Mouse (Mus musculus) layer of hippocampus, adult 11-12 months (tissue): ENCODE data around the gene Vmn1r188.
A peak's percentile ranks its signal among the peaks of the same experiment; 100 is the strongest.
"Not testable (repeated sequence)": the region's sequence is repeated elsewhere in the genome, so short reads cannot be mapped to it uniquely, and the experiment has no call there.

Experiments
- DNase-seq: peaks from one replicate; pipeline ENCODE4 v3.0.0; 2022; ENCODE audit warnings: low spot score

Vmn1r188 gene

GRCm38 (mm10) chr13:22084140-22084539, at the start of gene Vmn1r188:
Gene Vmn1r188 (plus strand): TSS chr13:22084440.
- DNase-seq = not testable (repeated sequence)

GRCm38 (mm10) chr13:22034443-22035266, 49.6 kb upstream of the Vmn1r188 start:
- no peak for DNase-seq

GRCm38 (mm10) chr13:22035267-22036148, 48.7 kb upstream of the Vmn1r188 start, which contains the start of the genes Hist1h2ah and Hist1h2bk:
Gene Hist1h2ah (minus strand): TSS chr13:22035568.
Gene Hist1h2bk (plus strand): TSS chr13:22035870.
- DNase-seq = peak; percentile 88

- no peak for DNase-seq
Measured at GRCm38 (mm10) chr13:22036149-22036956, 47.9 kb upstream of the Vmn1r188 start.

- no peak for DNase-seq
Measured at GRCm38 (mm10) chr13:22036986-22037385, 47.3 kb upstream of the Vmn1r188 start.

- DNase-seq = no peak
Measured at GRCm38 (mm10) chr13:22037415-22037814, 46.8 kb upstream of the Vmn1r188 start.

GRCm38 (mm10) chr13:22039364-22039763, 44.9 kb upstream of the Vmn1r188 start:
- no peak for DNase-seq

GRCm38 (mm10) chr13:22039951-22040463, 44.2 kb upstream of the Vmn1r188 start:
- DNase-seq = no peak

GRCm38 (mm10) chr13:22040464-22041141, 43.6 kb upstream of the Vmn1r188 start:
- no peak for DNase-seq

- DNase-seq = peak; percentile 97
Measured at GRCm38 (mm10) chr13:22041142-22041536, 43.1 kb upstream of the Vmn1r188 start, which contains the start of gene Hist1h4i. Gene Hist1h4i (minus strand): TSS chr13:22041362.

- no peak for DNase-seq
Measured at GRCm38 (mm10) chr13:22041651-22042567, 42.3 kb upstream of the Vmn1r188 start.

- DNase-seq = peak; percentile 94
Measured at GRCm38 (mm10) chr13:22042568-22043502, 41.4 kb upstream of the Vmn1r188 start, which contains the start of the genes Hist1h2ag and Hist1h2bj. Gene Hist1h2ag (minus strand): TSS chr13:22042944. Gene Hist1h2bj (plus strand): TSS chr13:22043214.

GRCm38 (mm10) chr13:22043503-22044431, 40.5 kb upstream of the Vmn1r188 start:
- DNase-seq = no peak

GRCm38 (mm10) chr13:22044432-22045155, 39.6 kb upstream of the Vmn1r188 start:
- no peak for DNase-seq

GRCm38 (mm10) chr13:22045311-22045710, 38.9 kb upstream of the Vmn1r188 start:
- no peak for DNase-seq

GRCm38 (mm10) chr13:22049041-22049440, 35.2 kb upstream of the Vmn1r188 start:
- DNase-seq = no peak
